Mouse (Mus musculus) lung, adult 2 months (tissue): ENCODE measurements around the gene Olfr750. TPM values are rescaled to one million over a fixed set of nuclear protein-coding genes. Genes with fewer than 3 reads are reported as not detected.
A peak's percentile ranks its signal among the peaks of the same experiment; 100 is the strongest.

Source experiments
- DNase-seq: peaks from one replicate; pipeline ENCODE4 v3.0.0; 2022
- H3K4me1 ChIP-seq: fragments of 200-500 bp; 2 replicates; pipeline ENCODE4 v1.6.1; 2011; ENCODE audit warnings: low read length; ENCODE audit not compliant: control insufficient read depth, insufficient read depth
- H3K4me3 ChIP-seq: fragments of 200-500 bp; replicated peaks from 2 replicates; pipeline ENCODE3; 2011; ENCODE audit warnings: low read depth, mild to moderate bottlenecking, control low read depth, low read length; ENCODE audit errors: extremely low read depth
- CTCF ChIP-seq: fragments of 200-500 bp; IDR thresholded peaks from 2 replicates; pipeline ENCODE4 v1.5.1; 2011; ENCODE audit warnings: mild to moderate bottlenecking, low read length, control low read depth; ENCODE audit not compliant: insufficient read depth
- POLR2A ChIP-seq: fragments of 200-500 bp; IDR thresholded peaks from 2 replicates; pipeline ENCODE4 v1.6.1; 2011; ENCODE audit warnings: low read depth, mild to moderate bottlenecking, control low read depth, low read length, borderline replicate concordance; ENCODE audit errors: extremely low read depth
- WGBS: fragments of 180-500 bp; shearing (Covaris S2); methylation state at CpG from one replicate; pipeline ENCODE4 v1.1.7; 2018; 5-methylcytosine and 5-hydroxymethylcytosine counted together
- polyA plus RNA-seq: library from polyadenylated mRNA; depleted of rRNA; stranded (reverse); fragments of >200 nt; gene quantifications from 2 replicates; pipeline ENCODE4 v1.2.3, GENCODE M21; 2012

Olfr750 gene
- polyA plus RNA-seq, 1 experiment: 3.6 TPM

DNA sequence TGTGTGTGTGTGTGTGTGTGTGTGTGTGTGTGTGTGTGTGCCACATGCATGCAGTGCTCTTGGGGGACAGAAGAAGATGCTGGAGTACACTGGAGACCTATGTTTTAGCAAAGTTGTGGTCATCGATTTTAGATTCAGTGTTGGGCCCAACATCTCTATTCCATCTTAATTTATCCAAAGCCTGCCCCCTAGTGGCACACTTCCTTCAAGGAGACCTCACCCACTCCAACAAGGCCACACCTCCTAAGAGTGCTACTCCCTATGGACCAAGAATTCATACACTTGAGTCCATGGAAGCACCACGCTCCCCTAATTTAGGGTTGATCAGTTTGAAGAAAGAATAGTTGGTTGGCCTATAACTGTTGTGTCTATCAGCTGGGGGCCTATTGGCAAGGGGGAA is 4.6 kb downstream of the Olfr750 start:
- TF ChIP-seq POLR2A (no peak), CTCF (peak; percentile 38; the same call in 1 of the 2 replicates)
- DNase-seq: no peak
- WGBS: 88% methylated on average over 2 of the region's 2 CpGs
- H3K4me1 ChIP-seq: no peaks in the 10 kb centered on the region
- H3K4me3 ChIP-seq: no peak overlapping the region

DNA sequence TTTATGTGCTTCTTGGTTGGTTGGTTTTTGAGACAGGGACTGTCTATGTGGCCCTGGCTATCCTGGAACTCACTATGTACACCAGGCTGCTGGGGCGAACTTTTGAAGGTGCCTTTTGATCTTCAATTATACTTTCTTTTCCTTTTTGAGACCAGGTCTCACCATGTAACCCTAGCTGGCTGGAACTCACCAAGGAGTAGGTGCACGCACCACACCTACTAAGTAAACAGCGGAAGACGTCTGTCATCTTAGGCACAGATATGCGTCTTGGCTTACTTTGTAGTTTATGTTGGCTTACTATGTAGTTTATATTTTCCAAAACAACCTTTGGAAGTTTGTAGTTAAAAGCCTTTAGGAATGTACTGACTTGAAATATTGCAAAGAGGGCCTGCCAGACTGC is 5.3 kb downstream of the Olfr750 start:
- DNase-seq: no peak
- Histone ChIP-seq H3K4me1 (no peaks in the 10 kb centered on the region), H3K4me3 (no peak overlapping the region)
- no peak for TF ChIP-seq POLR2A
- no peak for TF ChIP-seq CTCF
- 72% methylated on average over 5 of the region's 5 CpGs for WGBS

- TF ChIP-seq POLR2A (no peak), CTCF (no peak)
These were observed 13.5 kb downstream of the Olfr750 start for GRCm38 (mm10) chr14:51060761-51061160.

DNA sequence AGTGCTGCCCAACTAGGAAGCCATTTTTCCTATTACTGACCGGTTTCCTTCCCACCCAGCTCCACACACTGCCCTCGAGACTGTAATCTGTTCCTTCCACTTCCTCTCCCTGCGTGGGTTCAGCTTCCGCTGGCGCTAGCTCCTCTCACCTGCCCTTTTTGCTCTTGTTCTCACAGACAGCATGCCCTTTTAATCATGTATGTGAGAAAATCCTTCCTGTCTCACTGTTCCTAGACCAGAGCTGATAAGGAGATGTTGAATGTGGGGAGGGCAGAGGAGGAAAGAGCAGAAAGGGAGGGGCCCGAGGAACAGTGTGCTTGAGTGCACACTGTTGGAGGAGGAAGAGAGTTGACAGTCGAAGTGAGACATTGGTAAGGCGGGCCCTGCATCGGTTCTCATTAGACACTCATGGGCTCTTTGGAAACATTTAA is 16.8 kb downstream of the Olfr750 start, which contains the start of gene Rnase12:
Gene Rnase12 (minus strand): TSS at position 261 of the 431 bp plus-strand sequence.
- DNase-seq: no peak
- WGBS: 28% methylated on average over 9 of the region's 9 CpGs
- no peak within 1 kb of the TSS for H3K4me3 ChIP-seq
- H3K4me1 ChIP-seq: 0 out of 2 replicates have a peak, but pooled peaks cover 1% of the 10 kb centered on the region
- TF ChIP-seq CTCF (no peak), POLR2A (no peak)

More at GRCm38 (mm10) chr14:51060761-51061160, 13.5 kb downstream of the Olfr750 start:
- Histone ChIP-seq H3K4me1 (0 out of 2 replicates have a peak, but pooled peaks cover 2% of the 10 kb centered on the region), H3K4me3 (no peak overlapping the region)
- 95% methylated on average over 5 of the region's 5 CpGs for WGBS
- DNase-seq: no peak

DNA sequence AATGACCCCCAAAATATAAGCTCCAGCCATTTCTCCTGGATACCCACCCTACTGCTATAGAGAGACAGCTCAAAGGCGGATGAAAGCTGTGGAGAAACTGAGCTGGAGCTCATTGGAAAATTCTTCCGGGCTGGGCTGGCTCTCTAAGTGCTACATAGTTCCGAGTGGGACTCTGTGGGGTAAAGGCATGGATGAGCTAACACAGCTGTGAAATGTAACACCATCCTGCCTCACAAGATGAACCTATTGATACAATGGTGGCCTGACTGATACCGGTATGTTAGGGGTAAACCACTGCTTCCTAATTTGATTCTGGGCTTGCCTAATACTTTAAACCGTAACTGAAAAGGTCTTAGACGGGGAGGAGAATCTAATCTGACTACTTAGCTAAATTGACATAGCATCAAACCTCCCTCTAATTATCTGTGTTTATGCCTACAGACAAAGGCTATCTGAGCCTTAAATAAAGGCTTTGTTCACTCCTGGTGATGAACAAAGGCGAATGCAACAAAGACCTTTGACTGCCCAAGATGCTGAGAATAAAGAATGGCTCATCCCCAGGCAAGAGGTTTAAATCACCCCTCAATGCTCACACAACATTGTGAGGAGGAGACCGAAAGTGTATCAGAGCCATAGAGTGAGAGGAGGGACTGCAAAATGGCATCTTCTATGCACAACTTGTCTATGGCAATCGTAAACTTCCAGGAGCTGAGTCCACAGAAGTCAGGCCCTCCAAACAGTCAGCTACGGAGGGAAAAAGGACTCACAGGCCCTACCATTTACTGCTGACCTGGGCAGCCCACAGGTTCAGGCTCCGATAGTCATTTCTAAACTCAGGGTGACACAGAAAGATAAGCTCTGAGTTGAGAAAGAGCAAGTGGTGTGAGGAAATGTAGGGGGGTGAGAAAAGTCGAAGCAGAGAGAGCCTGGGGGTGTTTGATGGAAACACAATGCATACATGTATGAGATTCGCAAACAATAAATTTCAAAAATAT is 19.7 kb downstream of the Olfr750 start:
- DNase-seq: no peak
- TF ChIP-seq POLR2A (no peak), CTCF (no peak)
- Histone ChIP-seq H3K4me3 (no peak overlapping the region), H3K4me1 (no peaks in the 10 kb centered on the region)
- WGBS: 72% methylated on average over 13 of the region's 13 CpGs

DNA sequence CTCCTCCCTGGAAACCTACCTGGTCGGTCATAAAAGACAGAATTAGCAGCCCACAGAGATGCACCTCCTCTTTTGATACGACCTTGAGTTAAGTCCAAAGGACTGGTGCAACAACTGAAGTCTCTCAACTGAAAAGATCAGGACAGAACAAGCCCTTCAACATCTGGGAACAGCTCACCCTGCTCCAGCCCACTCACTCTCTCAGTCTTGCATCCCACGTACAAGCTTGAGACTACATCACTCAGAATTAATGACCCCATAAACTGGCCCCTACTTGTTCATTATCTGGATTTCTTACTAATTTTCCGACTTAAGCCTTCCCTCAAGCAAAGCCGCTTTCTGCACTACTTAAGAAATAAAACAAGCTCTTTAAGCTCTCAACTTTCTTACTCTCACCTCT is 21.1 kb downstream of the Olfr750 start:
- Histone ChIP-seq H3K4me3 (no peak overlapping the region), H3K4me1 (no peaks in the 10 kb centered on the region)
- TF ChIP-seq POLR2A (no peak), CTCF (no peak)
- no peak for DNase-seq
- 71% methylated on average over 5 of the region's 5 CpGs for whole genome bisulfite sequencing

- no peaks in the 10 kb centered on the region for H3K4me1 ChIP-seq
- no peak for TF ChIP-seq POLR2A
- no peak for TF ChIP-seq CTCF
- 36% methylated on average over 5 of the region's 5 CpGs for WGBS
- H3K4me3 ChIP-seq: no peak overlapping the region
- DNase-seq: no peak
These were observed 22.3 kb downstream of the Olfr750 start for GRCm38 (mm10) chr14:51051941-51052340.

DNA sequence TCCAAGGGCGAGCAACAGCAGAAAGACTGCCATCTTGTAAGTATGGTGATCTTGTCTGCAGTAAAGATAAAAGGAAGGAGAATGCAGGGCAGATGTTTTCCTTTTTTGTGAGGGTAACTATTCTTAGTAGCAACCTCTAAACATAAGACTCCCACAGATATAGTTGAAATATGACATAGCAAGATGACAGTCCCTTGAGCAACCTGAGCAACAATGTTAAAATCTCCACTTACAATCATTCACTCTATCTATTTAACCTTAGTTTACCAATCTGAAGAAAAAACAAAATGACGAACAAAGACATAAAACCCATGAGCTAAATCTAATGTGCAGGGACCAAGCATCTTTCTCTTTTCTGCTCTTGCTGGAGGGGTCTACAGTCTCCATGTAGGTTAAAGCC is 24.2 kb downstream of the Olfr750 start, which contains the start of gene Rnase11:
Gene Rnase11 (minus strand): TSS at position 101 of the 400 bp plus-strand sequence.
- Histone ChIP-seq H3K4me1 (no peaks in the 10 kb centered on the region), H3K4me3 (no peak within 1 kb of the TSS)
- no peak for DNase-seq
- TF ChIP-seq POLR2A (no peak), CTCF (no peak)
- WGBS: 83% methylated on average over 2 of the region's 2 CpGs

DNA sequence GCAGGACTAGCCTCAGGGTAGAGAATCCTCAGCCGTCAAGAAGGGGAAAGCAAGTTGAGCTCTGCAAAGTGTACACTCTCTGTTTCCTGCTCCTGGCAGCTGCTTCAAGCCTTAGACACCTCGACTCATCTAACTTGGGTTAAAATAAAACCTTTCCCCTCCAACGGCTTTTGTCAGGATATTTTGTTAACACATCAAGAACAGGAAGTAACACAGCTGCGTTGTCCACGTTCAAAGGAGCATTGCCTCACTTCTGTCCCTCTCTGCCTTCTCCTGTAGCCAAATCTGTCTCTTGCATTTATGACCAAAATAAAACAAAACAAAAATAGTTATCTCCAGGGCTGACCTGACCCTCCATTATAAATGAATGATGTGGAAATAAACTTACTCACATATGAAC is 26.4 kb downstream of the Olfr750 start:
- DNase-seq: no peak
- Histone ChIP-seq H3K4me1 (no peaks in the 10 kb centered on the region), H3K4me3 (no peak overlapping the region)
- TF ChIP-seq CTCF (no peak), POLR2A (no peak)
- WGBS: 15% methylated on average over 5 of the region's 5 CpGs

- WGBS: 83% methylated on average over 6 of the region's 6 CpGs
- Histone ChIP-seq H3K4me3 (no peak within 1 kb of the TSS), H3K4me1 (no peaks in the 10 kb centered on the region)
- no peak for DNase-seq
- no peak for TF ChIP-seq CTCF
These were observed 32.5 kb downstream of the Olfr750 start, which contains the start of gene Rnase9 for GRCm38 (mm10) chr14:51041769-51042168. TSS of gene Rnase9 (minus strand) at chr14:51041869.
